Mouse (Mus musculus) limb, embryonic 15.5 days (tissue): ENCODE data around the gene Cplx3. TPM values are rescaled to one million over a fixed set of nuclear protein-coding genes. Genes with fewer than 3 reads are reported as not detected.

Experiments
- ATAC-seq: fragments of 200-750 bp; cut with Nextera tagmentation; 2 replicates; pipeline ENCODE4 v1.8.0; 2017; ENCODE audit warnings: low read depth, moderate TSS enrichment; ENCODE audit not compliant: insufficient number of reproducible peaks, low FRiP score, low TSS enrichment
- H3K27ac ChIP-seq: fragments of 300-500 bp; sonication (generic); 2 replicates; pipeline ENCODE4 v1.5.1; 2015; ENCODE audit warnings: moderate library complexity, mild to moderate bottlenecking, inconsistent platforms
- H3K27me3 ChIP-seq: fragments of 300-500 bp; sonication (generic); 2 replicates; pipeline ENCODE4 v1.6.1; 2015; ENCODE audit warnings: inconsistent platforms
- H3K36me3 ChIP-seq: fragments of 300-500 bp; sonication (generic); 2 replicates; pipeline ENCODE4 v1.6.1; 2015; ENCODE audit warnings: inconsistent platforms
- H3K4me1 ChIP-seq: fragments of 300-500 bp; sonication (generic); 2 replicates; pipeline ENCODE4 v1.6.1; 2015; ENCODE audit warnings: inconsistent platforms
- H3K4me2 ChIP-seq: fragments of 300-500 bp; sonication (generic); 2 replicates; pipeline ENCODE4 v1.6.1; 2015; ENCODE audit warnings: mild to moderate bottlenecking, inconsistent platforms
- H3K4me3 ChIP-seq: fragments of 300-500 bp; sonication (generic); 2 replicates; pipeline ENCODE4 v1.5.1; 2015; ENCODE audit warnings: mild to moderate bottlenecking, inconsistent platforms
- H3K9ac ChIP-seq: fragments of 300-500 bp; sonication (generic); 2 replicates; pipeline ENCODE4 v1.6.1; 2015; ENCODE audit warnings: inconsistent platforms
- H3K9me3 ChIP-seq: fragments of 300-500 bp; sonication (generic); 2 replicates; pipeline ENCODE4 v1.6.1; 2016; ENCODE audit warnings: inconsistent platforms
- WGBS: fragments of 180-500 bp; shearing (Covaris S2); methylation state at CpG from one replicate; pipeline ENCODE4 v1.1.7; 2015; 5-methylcytosine and 5-hydroxymethylcytosine counted together
- polyA plus RNA-seq: library from polyadenylated mRNA; unstranded; fragments of >200 nt; fragmentation: Nextera tagmentation; extraction: Ambion mirVana; gene quantifications from 2 replicates; pipeline ENCODE4 v1.2.1, GENCODE M21; 2015

Gene Cplx3
- polyA plus RNA-seq, 1 experiment from 2014 or later = not detected

- Histone ChIP-seq H3K9me3 (no peaks in the 10 kb centered on the region), H3K9ac (no peak overlapping the region), H3K36me3 (peaks cover 11% of the 10 kb centered on the region; the same call in 1 of the 2 replicates), H3K4me2 (peak overlapping the region; percentile 26), H3K4me1 (peaks cover 70% of the 10 kb centered on the region), H3K27me3 (no peaks in the 10 kb centered on the region), H3K27ac (peak overlapping the region; percentile 88), H3K4me3 (no peak overlapping the region)
- WGBS = 23% methylated on average over 6 of the region's 6 CpGs
- ATAC-seq = peak; percentile 40; the same call in 1 of the 2 replicates
Measured at GRCm38 (mm10) chr9:57637741-57638322, 31.8 kb upstream of the Cplx3 start.

- WGBS = 55% methylated on average over 3 of the region's 3 CpGs
- Histone ChIP-seq H3K27me3 (no peaks in the 10 kb centered on the region), H3K36me3 (peaks cover 10% of the 10 kb centered on the region; the same call in 1 of the 2 replicates), H3K4me3 (no peak overlapping the region), H3K4me2 (0 out of 2 replicates have a peak overlapping the region, but pooled peaks have one; percentile 26), H3K9ac (no peak overlapping the region), H3K9me3 (no peaks in the 10 kb centered on the region), H3K4me1 (peaks cover 65% of the 10 kb centered on the region), H3K27ac (peak overlapping the region; percentile 88)
- ATAC-seq = 0 out of 2 replicates have a peak, but pooled peaks have one; percentile 12
Measured at GRCm38 (mm10) chr9:57637272-57637671, 31.2 kb upstream of the Cplx3 start.

- Histone ChIP-seq H3K27me3 (no peaks in the 10 kb centered on the region), H3K9ac (no peak overlapping the region)
Measured at GRCm38 (mm10) chr9:57633481-57634024, 27.5 kb upstream of the Cplx3 start.

GRCm38 (mm10) chr9:57629118-57629874 is 23.2 kb upstream of the Cplx3 start:
- no peak overlapping the region for H3K27ac ChIP-seq
- no peak overlapping the region for H3K4me3 ChIP-seq
- no peaks in the 10 kb centered on the region for H3K27me3 ChIP-seq
- peak; percentile 31; the same call in 1 of the 2 replicates for ATAC-seq
- H3K4me1 ChIP-seq = peaks cover 15% of the 10 kb centered on the region
- no peaks in the 10 kb centered on the region for H3K9me3 ChIP-seq
- WGBS = 64% methylated on average over 14 of the region's 14 CpGs
- H3K4me2 ChIP-seq = no peak overlapping the region
- no peak overlapping the region for H3K9ac ChIP-seq
- peaks cover 72% of the 10 kb centered on the region for H3K36me3 ChIP-seq

More at GRCm38 (mm10) chr9:57633481-57634024, 27.5 kb upstream of the Cplx3 start:
- H3K4me1 ChIP-seq = peaks cover 34% of the 10 kb centered on the region
- no peak overlapping the region for H3K4me3 ChIP-seq
- no peak overlapping the region for H3K27ac ChIP-seq
- ATAC-seq = no peak
- peaks cover 30% of the 10 kb centered on the region for H3K36me3 ChIP-seq
- 38% methylated on average over 4 of the region's 4 CpGs for WGBS
- no peaks in the 10 kb centered on the region for H3K9me3 ChIP-seq
- H3K4me2 ChIP-seq = no peak overlapping the region

- Histone ChIP-seq H3K4me3 (no peak overlapping the region), H3K9ac (no peak overlapping the region), H3K4me2 (no peak overlapping the region), H3K36me3 (peaks cover 75% of the 10 kb centered on the region), H3K27me3 (no peaks in the 10 kb centered on the region), H3K27ac (no peak overlapping the region), H3K4me1 (peaks cover 11% of the 10 kb centered on the region), H3K9me3 (no peaks in the 10 kb centered on the region)
- 90% methylated on average over 12 of the region's 12 CpGs for WGBS
- ATAC-seq = no peak
Measured at GRCm38 (mm10) chr9:57628717-57629116, 22.6 kb upstream of the Cplx3 start.

GRCm38 (mm10) chr9:57627892-57628291 is 21.8 kb upstream of the Cplx3 start:
- H3K27ac ChIP-seq = no peak overlapping the region
- H3K9ac ChIP-seq = no peak overlapping the region
- no peak for ATAC-seq
- WGBS = 88% methylated on average over 11 of the region's 11 CpGs
- H3K4me1 ChIP-seq = 0 out of 2 replicates have a peak, but pooled peaks cover 6% of the 10 kb centered on the region
- no peak overlapping the region for H3K4me3 ChIP-seq
- H3K4me2 ChIP-seq = no peak overlapping the region
- H3K27me3 ChIP-seq = no peaks in the 10 kb centered on the region
- no peaks in the 10 kb centered on the region for H3K9me3 ChIP-seq
- peaks cover 75% of the 10 kb centered on the region for H3K36me3 ChIP-seq

GRCm38 (mm10) chr9:57627191-57627590 is 21.1 kb upstream of the Cplx3 start:
- H3K4me1 ChIP-seq = 0 out of 2 replicates have a peak, but pooled peaks cover 6% of the 10 kb centered on the region
- ATAC-seq = no peak
- WGBS = 90% methylated on average over 17 of the region's 17 CpGs
- no peak overlapping the region for H3K27ac ChIP-seq
- H3K27me3 ChIP-seq = no peaks in the 10 kb centered on the region
- no peak overlapping the region for H3K4me3 ChIP-seq
- H3K36me3 ChIP-seq = peaks cover 75% of the 10 kb centered on the region
- no peak overlapping the region for H3K9ac ChIP-seq
- no peaks in the 10 kb centered on the region for H3K9me3 ChIP-seq
- H3K4me2 ChIP-seq = no peak overlapping the region

- Histone ChIP-seq H3K9ac (no peak overlapping the region), H3K27me3 (no peaks in the 10 kb centered on the region), H3K4me2 (no peak overlapping the region), H3K36me3 (peaks cover 67% of the 10 kb centered on the region), H3K4me3 (no peak overlapping the region), H3K27ac (no peak overlapping the region), H3K4me1 (0 out of 2 replicates have a peak, but pooled peaks cover 2% of the 10 kb centered on the region), H3K9me3 (no peaks in the 10 kb centered on the region)
- ATAC-seq = no peak
- 78% methylated on average over 15 of the region's 15 CpGs for WGBS
Measured at GRCm38 (mm10) chr9:57625674-57626500, 19.8 kb upstream of the Cplx3 start.

GRCm38 (mm10) chr9:57624295-57624694 is 18.2 kb upstream of the Cplx3 start:
- WGBS = 83% methylated on average over 7 of the region's 7 CpGs
- Histone ChIP-seq H3K4me2 (no peak overlapping the region), H3K9me3 (no peaks in the 10 kb centered on the region), H3K4me3 (no peak overlapping the region), H3K36me3 (peaks cover 52% of the 10 kb centered on the region), H3K9ac (no peak overlapping the region), H3K4me1 (0 out of 2 replicates have a peak, but pooled peaks cover 2% of the 10 kb centered on the region), H3K27ac (no peak overlapping the region), H3K27me3 (no peaks in the 10 kb centered on the region)
- no peak for ATAC-seq

GRCm38 (mm10) chr9:57620674-57621073 is 14.6 kb upstream of the Cplx3 start, which contains the start of gene Lman1l:
Lman1l (minus strand) TSS chr9:57620774.
- H3K36me3 ChIP-seq = peaks cover 16% of the 10 kb centered on the region

GRCm38 (mm10) chr9:57618854-57619253 is 12.8 kb upstream of the Cplx3 start:
- WGBS = 68% methylated on average over 8 of the region's 8 CpGs
- Histone ChIP-seq H3K36me3 (no peaks in the 10 kb centered on the region), H3K9ac (no peak overlapping the region), H3K27ac (no peak overlapping the region), H3K4me3 (no peak overlapping the region), H3K4me2 (no peak overlapping the region), H3K4me1 (0 out of 2 replicates have a peak, but pooled peaks cover 2% of the 10 kb centered on the region), H3K9me3 (no peaks in the 10 kb centered on the region), H3K27me3 (no peaks in the 10 kb centered on the region)
- no peak for ATAC-seq

More at GRCm38 (mm10) chr9:57620674-57621073, 14.6 kb upstream of the Cplx3 start, which contains the start of gene Lman1l:
- 0 out of 2 replicates have a peak, but pooled peaks cover 2% of the 10 kb centered on the region for H3K4me1 ChIP-seq
- no peak within 1 kb of the TSS for H3K4me3 ChIP-seq
- H3K27ac ChIP-seq = no peak within 1 kb of the TSS
- no peak for ATAC-seq
- no peak within 1 kb of the TSS for H3K4me2 ChIP-seq
- H3K27me3 ChIP-seq = no peaks in the 10 kb centered on the region
- no peak within 1 kb of the TSS for H3K9ac ChIP-seq
- H3K9me3 ChIP-seq = no peaks in the 10 kb centered on the region
- 87% methylated on average over 5 of the region's 5 CpGs for WGBS
